Mouse (Mus musculus): ENCODE measurements at regions not wholly inside any gene's neighbourhood (a gene's known extent, or its start where the extent isn't known, plus 50 kb on each side); places are given as distances from the start of the nearest gene placed in this dataset.

DNA sequence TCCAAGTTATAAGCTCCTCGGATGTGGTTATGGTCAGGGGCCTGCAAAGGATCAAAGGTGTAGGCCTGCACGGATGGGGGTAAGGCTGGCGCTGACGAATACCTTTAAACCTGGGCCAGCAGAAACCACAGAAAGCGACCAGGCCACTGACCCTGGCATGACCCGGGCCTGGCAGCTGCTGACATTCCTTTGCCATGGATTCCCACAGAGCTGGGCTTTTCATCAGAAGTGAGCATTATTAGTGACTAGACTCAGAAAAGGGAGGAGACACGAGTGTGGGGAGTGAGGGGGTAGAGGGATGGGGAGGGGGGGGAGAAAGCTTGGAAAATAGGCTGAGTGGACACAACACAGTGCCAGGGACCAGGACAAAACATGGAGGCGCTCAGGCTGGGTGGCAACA is 750.9 kb downstream of the Gm826 start:
- TF ChIP-seq CTCF (IDR thresholded peaks at IDR 0.05; ENCODE audit: insufficient read depth, low read length) (no peak), POLR2A (IDR thresholded peaks at IDR 0.05; ENCODE audit: borderline replicate concordance, extremely low read depth, low read depth, low read length) (no peak)
